Mouse (Mus musculus) CH12.LX (cell line): ENCODE measurements around the gene Fermt2.

Experiments
- POLR2A ChIP-seq: IDR thresholded peaks from 2 replicates; pipeline ENCODE4 v1.6.1; 2011; ENCODE audit warnings: low read depth, mild to moderate bottlenecking, improper control_type of control experiment, low read length
- USF1 ChIP-seq: IDR thresholded peaks from 2 replicates; pipeline ENCODE4 v1.6.1; 2014; ENCODE audit warnings: low read depth, mild to moderate bottlenecking, inconsistent platforms, low read length, improper control_type of control experiment

DNA sequence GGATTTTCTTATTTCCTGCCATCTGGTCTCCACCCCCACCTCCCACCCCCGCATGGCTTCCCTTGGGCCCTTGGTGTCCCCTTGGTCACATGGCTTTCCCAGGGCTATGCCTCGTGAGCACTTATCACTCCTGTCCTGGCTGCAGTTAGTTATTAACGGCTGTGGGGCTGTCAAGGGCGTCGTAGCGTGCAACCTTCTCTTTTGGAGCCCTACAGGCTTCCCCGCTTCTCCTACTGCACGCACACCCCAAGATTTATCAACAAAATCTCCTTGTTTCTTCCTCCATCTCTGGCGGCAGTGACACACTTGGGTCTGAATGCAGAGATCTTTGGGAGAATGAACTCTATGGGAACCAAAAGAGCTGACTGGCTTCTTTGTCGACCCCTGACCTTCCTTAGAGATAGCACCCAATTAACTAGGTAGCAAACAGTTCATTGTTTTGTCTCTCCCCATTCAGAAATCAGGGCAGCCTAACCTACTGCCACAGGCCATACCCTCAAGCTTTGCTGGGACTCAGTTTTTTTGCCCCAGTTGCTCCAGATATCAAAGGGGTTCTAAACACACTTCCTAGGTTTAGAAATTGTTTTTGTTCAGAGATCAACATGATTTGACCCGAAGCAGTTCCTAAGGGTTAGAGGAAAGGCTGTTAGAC lies 76.9 kb downstream of the Fermt2 start:
- TF ChIP-seq POLR2A, result no peak
- no peak for TF ChIP-seq USF1
